Mouse (Mus musculus) liver, adult 2 months (tissue): ENCODE measurements around the gene Glt28d2. TPM values are rescaled to one million over a fixed set of nuclear protein-coding genes. Genes with fewer than 3 reads are reported as not detected.
"Not testable (repeated sequence)": the region's sequence is repeated elsewhere in the genome, so short reads cannot be mapped to it uniquely, and the experiment has no call there.

ENCODE experiments used
- DNase-seq: peaks from one replicate; pipeline ENCODE4 v3.0.0-alpha.2; 2011; ENCODE audit warnings: low read depth, low spot score; ENCODE audit errors: extremely low read depth
- H3K27ac ChIP-seq: fragments of 200-500 bp; replicated peaks from 2 replicates; pipeline ENCODE4 v1.5.1; 2012; ENCODE audit warnings: low read depth, mild to moderate bottlenecking, control low read depth, inconsistent platforms, low read length; ENCODE audit not compliant: insufficient read depth
- H3K27me3 ChIP-seq: fragments of 200-500 bp; 2 replicates; pipeline ENCODE4 v1.6.1; 2012; ENCODE audit warnings: mild to moderate bottlenecking, moderate library complexity, low read length, inconsistent platforms; ENCODE audit not compliant: control insufficient read depth, insufficient read depth
- H3K36me3 ChIP-seq: fragments of 200-500 bp; 2 replicates; pipeline ENCODE4 v1.6.1; 2012; ENCODE audit warnings: low read length, inconsistent platforms; ENCODE audit not compliant: control insufficient read depth, insufficient read depth
- H3K4me1 ChIP-seq: fragments of 200-500 bp; 2 replicates; pipeline ENCODE4 v1.6.1; 2011; ENCODE audit warnings: low read length; ENCODE audit not compliant: control insufficient read depth, insufficient read depth
- H3K4me3 ChIP-seq: fragments of 200-500 bp; 2 replicates; pipeline ENCODE4 v1.5.1; 2011; ENCODE audit warnings: low read depth, mild to moderate bottlenecking, control low read depth, low read length, moderate library complexity; ENCODE audit not compliant: insufficient read depth
- H3K79me2 ChIP-seq: fragments of 200-500 bp; 2 replicates; pipeline ENCODE4 v1.6.1; 2012; ENCODE audit warnings: inconsistent platforms, mild to moderate bottlenecking, low read length, moderate library complexity; ENCODE audit not compliant: control insufficient read depth, insufficient read depth
- H3K9ac ChIP-seq: fragments of 200-500 bp; 2 replicates; pipeline ENCODE4 v1.6.1; 2012; ENCODE audit warnings: low read depth, mild to moderate bottlenecking, control low read depth, inconsistent platforms, low read length
- CTCF ChIP-seq: fragments of 200-500 bp; IDR thresholded peaks from 2 replicates; pipeline ENCODE4 v1.5.1; 2011; ENCODE audit warnings: low read depth, low read length, control low read depth
- POLR2A ChIP-seq: fragments of 200-500 bp; IDR thresholded peaks from 2 replicates; pipeline ENCODE4 v1.6.1; 2011; ENCODE audit warnings: low read length, control low read depth; ENCODE audit not compliant: insufficient read depth; ENCODE audit errors: extremely low read depth
- WGBS: fragments of 180-500 bp; shearing (Covaris S2); methylation state at CpG from one replicate; pipeline ENCODE4 v1.1.7; 2018; 5-methylcytosine and 5-hydroxymethylcytosine counted together
- polyA plus RNA-seq: library from polyadenylated mRNA; depleted of rRNA; stranded (reverse); fragments of >200 nt; gene quantifications from 2 replicates; pipeline ENCODE4 v1.2.3, GENCODE M21; 2012
- total RNA-seq: library from RNA; depleted of rRNA; stranded (reverse); fragments of >200 nt; gene quantifications from 2 replicates; pipeline ENCODE4 v1.2.3, GENCODE M21; 2014

The Glt28d2 gene
- total and polyA plus RNA-seq, 2 experiments: 1.6 to 3.0 TPM

DNA sequence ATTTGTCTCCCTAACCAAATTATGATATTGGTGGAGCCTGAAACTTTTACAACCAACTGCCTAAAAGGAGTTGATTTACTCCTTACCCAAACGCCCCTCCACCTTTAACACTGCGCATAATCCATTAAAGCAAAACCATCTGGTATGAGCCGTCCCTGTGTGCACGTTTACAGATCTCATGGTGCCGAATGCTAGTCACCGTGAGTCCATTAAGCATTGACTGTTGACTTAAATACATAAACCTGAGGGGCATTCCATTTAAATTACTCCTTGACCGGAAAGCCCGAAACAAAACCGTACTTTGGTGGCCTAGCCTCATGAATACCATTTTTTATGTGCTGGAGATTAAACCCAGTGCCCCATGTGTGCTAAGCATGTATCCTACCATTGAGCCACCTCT is 40.0 kb upstream of the Glt28d2 start:
- H3K36me3 ChIP-seq: no peaks in the 10 kb centered on the region
- H3K27me3 ChIP-seq: no peaks in the 10 kb centered on the region
- no peak overlapping the region for H3K27ac ChIP-seq
- DNase-seq: no peak
- 93% methylated on average over 9 of the region's 9 CpGs for WGBS
- H3K4me1 ChIP-seq: no peaks in the 10 kb centered on the region
- no peak overlapping the region for H3K9ac ChIP-seq
- H3K79me2 ChIP-seq: no peaks in the 10 kb centered on the region
- no peak for TF ChIP-seq CTCF
- no peak for TF ChIP-seq POLR2A
- H3K4me3 ChIP-seq: no peak overlapping the region

DNA sequence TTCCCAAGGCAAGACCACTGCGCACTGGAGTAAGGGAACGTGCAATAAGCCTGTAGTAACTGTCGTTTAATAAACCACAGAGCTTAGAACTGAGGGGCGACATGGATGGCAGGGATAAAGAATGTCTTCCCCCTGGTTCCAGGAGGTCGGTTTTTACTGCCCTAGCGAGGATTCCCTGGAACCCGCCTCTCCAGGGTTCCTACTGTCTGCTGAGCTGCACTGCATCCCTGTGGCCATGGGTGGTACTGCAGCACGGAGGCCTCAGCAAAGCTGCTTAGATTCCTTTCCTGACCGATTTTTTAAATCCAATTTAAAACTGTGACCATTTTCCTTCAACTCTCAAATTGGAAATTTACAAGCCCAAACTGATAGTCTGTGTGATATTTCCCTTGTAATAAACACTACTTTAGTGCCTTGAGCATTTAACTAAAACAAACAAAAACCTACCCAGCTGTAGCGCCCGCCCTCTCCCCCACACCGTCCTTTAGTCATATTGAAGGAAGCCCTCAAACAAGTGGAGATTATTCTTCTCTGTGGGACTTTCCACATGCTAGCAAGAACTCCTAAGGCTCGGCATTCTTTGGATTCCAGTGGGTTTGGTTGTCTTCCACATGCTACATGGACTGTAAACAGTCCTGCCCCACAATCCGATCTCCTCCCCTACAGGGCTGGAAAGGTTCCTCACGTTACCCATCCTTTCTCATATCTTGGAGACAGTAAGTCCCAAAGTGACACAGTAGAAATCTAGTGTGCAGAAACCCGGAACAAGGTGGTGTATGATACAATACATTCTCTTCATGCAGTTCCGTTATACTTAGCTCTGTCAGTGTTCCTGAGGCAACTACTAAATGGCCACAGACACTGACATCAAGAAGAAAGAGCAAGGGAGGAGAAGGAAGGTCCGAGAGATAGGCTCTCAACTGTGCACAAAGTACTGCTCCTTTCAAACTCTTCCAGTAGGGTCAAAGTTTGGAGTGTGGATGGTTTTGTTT is 36.9 kb upstream of the Glt28d2 start:
- WGBS: 42% methylated on average over 18 of the region's 18 CpGs
- no peaks in the 10 kb centered on the region for H3K4me1 ChIP-seq
- H3K9ac ChIP-seq: no peak overlapping the region
- no peak for TF ChIP-seq POLR2A
- peak; percentile 97 for TF ChIP-seq CTCF
- DNase-seq: peak; percentile 47
- no peak overlapping the region for H3K27ac ChIP-seq
- no peaks in the 10 kb centered on the region for H3K79me2 ChIP-seq
- no peaks in the 10 kb centered on the region for H3K36me3 ChIP-seq
- no peaks in the 10 kb centered on the region for H3K27me3 ChIP-seq
- H3K4me3 ChIP-seq: no peak overlapping the region

DNA sequence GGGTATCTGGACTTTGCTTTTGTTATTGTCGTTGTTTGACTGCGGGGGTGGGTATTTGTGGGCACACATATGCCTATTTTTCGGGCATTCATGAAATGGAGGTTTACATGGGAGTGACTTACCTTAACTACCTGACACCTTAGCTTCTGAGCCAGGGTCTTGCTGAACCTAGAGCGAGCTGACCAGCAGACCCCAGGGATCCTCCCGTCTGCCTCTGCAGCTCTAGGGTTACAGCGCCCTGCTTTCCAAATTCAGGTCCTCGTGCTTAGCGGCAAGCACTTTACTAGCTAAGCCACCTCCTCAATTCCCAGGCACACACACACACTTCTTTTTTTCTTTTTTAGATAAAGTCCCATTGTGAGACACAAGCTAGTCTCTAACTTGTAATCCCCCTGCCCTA is 36.0 kb upstream of the Glt28d2 start:
- Histone ChIP-seq H3K79me2 (no peaks in the 10 kb centered on the region), H3K27me3 (no peaks in the 10 kb centered on the region), H3K36me3 (no peaks in the 10 kb centered on the region), H3K4me3 (no peak overlapping the region), H3K4me1 (no peaks in the 10 kb centered on the region), H3K9ac (no peak overlapping the region), H3K27ac (no peak overlapping the region)
- 81% methylated on average over 8 of the region's 8 CpGs for WGBS
- no peak for DNase-seq
- no peak for TF ChIP-seq CTCF
- no peak for TF ChIP-seq POLR2A

DNA sequence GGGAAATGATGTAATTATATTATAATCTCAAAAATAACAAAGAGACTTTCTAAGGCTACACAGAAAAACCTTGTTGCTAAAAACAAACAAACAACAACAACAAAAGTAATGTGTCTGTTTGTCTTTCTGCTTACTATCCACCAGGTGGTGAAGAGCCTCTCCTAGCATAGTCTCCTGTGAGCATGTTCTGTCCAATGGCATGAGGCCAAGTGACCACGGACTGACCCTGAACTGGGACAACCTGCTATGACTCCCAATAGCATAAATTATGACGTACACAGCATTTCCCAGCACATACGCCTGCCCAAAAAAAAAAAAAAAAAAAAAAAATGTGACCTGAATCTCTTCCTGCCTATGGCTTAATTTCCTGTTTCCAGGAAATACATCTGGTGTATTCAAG is 35.0 kb upstream of the Glt28d2 start:
- Histone ChIP-seq H3K27ac (no peak overlapping the region), H3K79me2 (no peaks in the 10 kb centered on the region), H3K36me3 (no peaks in the 10 kb centered on the region), H3K9ac (no peak overlapping the region), H3K4me1 (no peaks in the 10 kb centered on the region), H3K4me3 (no peak overlapping the region), H3K27me3 (no peaks in the 10 kb centered on the region)
- 32% methylated on average over 3 of the region's 3 CpGs for WGBS
- DNase-seq: peak; percentile 55
- no peak for TF ChIP-seq CTCF
- TF ChIP-seq POLR2A: no peak

DNA sequence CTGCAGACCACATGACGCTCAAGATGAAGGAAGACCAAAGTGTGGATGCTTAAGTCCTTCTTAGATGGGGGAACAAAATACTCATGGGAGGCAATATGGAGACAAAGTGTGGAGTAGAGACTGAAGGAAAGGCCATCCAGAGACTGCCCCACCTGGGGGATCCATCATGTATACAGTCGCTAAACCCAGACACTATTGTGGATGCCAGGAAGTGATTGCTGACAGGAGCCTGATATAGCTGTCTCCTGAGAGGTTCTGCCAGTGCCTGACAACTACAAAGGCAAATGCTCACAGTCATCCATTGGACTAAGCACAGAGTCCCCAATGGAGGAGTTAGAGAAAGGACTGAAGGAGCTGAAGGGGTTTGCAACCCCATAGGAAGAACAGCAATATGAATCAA is 33.4 kb upstream of the Glt28d2 start:
- WGBS: 96% methylated on average over 2 of the region's 2 CpGs

DNA sequence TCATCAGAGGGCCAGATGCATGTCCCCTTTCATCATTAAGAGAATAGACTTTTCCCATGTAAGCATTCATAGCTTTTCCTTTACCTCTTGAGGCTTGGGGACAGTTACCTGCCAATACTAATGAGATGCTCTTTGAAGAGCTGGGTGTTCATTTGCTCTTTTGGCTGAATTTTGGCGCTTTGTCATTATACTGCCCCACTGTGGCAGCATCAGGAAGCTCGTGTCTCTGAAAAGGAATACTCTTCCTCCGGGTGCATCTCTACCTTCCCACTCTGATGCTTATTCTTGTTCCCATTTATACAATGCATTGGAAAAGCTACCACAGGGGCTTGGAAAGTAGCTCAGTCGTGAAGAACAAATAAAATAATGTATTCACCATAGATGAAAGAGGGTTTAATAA is 30.3 kb upstream of the Glt28d2 start:
- no peak overlapping the region for H3K27ac ChIP-seq
- no peaks in the 10 kb centered on the region for H3K79me2 ChIP-seq
- H3K27me3 ChIP-seq: no peaks in the 10 kb centered on the region
- no peak overlapping the region for H3K4me3 ChIP-seq
- WGBS: 11% methylated on average over 4 of the region's 4 CpGs
- peak; percentile 29 for DNase-seq
- H3K9ac ChIP-seq: no peak overlapping the region
- H3K36me3 ChIP-seq: no peaks in the 10 kb centered on the region
- no peaks in the 10 kb centered on the region for H3K4me1 ChIP-seq
- TF ChIP-seq CTCF (peak; percentile 28), POLR2A (no peak)

More for the DNA sequence above, 33.4 kb upstream of the Glt28d2 start:
- not testable (repeated sequence) for H3K79me2 ChIP-seq, H3K27ac ChIP-seq, H3K4me1 ChIP-seq, H3K27me3 ChIP-seq, H3K4me3 ChIP-seq, H3K9ac ChIP-seq, H3K36me3 ChIP-seq, DNase-seq
